Mouse (Mus musculus): ENCODE results near the gene Slc36a2.
A peak's percentile ranks its signal among the peaks of the same experiment; 100 is the strongest.

The Slc36a2 gene

GRCm38 (mm10) chr11:55184733-55185291 is at the start of gene Slc36a2:
Slc36a2 (minus strand) TSS chr11:55185077.
- DNase-seq (ENCODE audit: extremely low spot score, low read depth, low spot score): no peak

GRCm38 (mm10) chr11:55234288-55234687 is 49.4 kb upstream of the Slc36a2 start:
- no peak for DNase-seq (ENCODE audit: extremely low spot score, low read depth, low spot score)

GRCm38 (mm10) chr11:55231034-55231433 is 46.2 kb upstream of the Slc36a2 start:
- DNase-seq (ENCODE audit: extremely low spot score, low read depth, low spot score): no peak

GRCm38 (mm10) chr11:55221306-55221705 is 36.4 kb upstream of the Slc36a2 start:
- DNase-seq (ENCODE audit: extremely low spot score, low read depth, low spot score): no peak

GRCm38 (mm10) chr11:55218473-55218872 is 33.6 kb upstream of the Slc36a2 start:
- no peak for DNase-seq (ENCODE audit: extremely low spot score, low read depth, low spot score)

GRCm38 (mm10) chr11:55217880-55218279 is 33.0 kb upstream of the Slc36a2 start:
- no peak for DNase-seq (ENCODE audit: extremely low spot score, low read depth, low spot score)

GRCm38 (mm10) chr11:55217418-55217817 is 32.5 kb upstream of the Slc36a2 start:
- no peak for DNase-seq (ENCODE audit: extremely low spot score, low read depth, low spot score)

- no peak for DNase-seq (ENCODE audit: extremely low spot score, low read depth, low spot score)
Measured at GRCm38 (mm10) chr11:55216830-55217229, 32.0 kb upstream of the Slc36a2 start.

GRCm38 (mm10) chr11:55216061-55216460 is 31.2 kb upstream of the Slc36a2 start:
- DNase-seq (ENCODE audit: extremely low spot score, low read depth, low spot score): no peak

GRCm38 (mm10) chr11:55214978-55215377 is 30.1 kb upstream of the Slc36a2 start:
- no peak for DNase-seq (ENCODE audit: extremely low spot score, low read depth, low spot score)

GRCm38 (mm10) chr11:55214161-55214560 is 29.3 kb upstream of the Slc36a2 start:
- DNase-seq (ENCODE audit: extremely low spot score, low read depth, low spot score): no peak

GRCm38 (mm10) chr11:55213518-55213917 is 28.6 kb upstream of the Slc36a2 start:
- DNase-seq (ENCODE audit: extremely low spot score, low read depth, low spot score): no peak

- no peak for DNase-seq (ENCODE audit: extremely low spot score, low read depth, low spot score)
Measured at GRCm38 (mm10) chr11:55209626-55210353, 24.9 kb upstream of the Slc36a2 start.

- DNase-seq (ENCODE audit: extremely low spot score, low read depth, low spot score): no peak
Measured at GRCm38 (mm10) chr11:55209032-55209431, 24.2 kb upstream of the Slc36a2 start.

- DNase-seq (ENCODE audit: extremely low spot score, low read depth, low spot score): no peak
Measured at GRCm38 (mm10) chr11:55208001-55208690, 23.3 kb upstream of the Slc36a2 start.

GRCm38 (mm10) chr11:55204602-55205001 is 19.7 kb upstream of the Slc36a2 start:
- DNase-seq (ENCODE audit: extremely low spot score, low read depth, low spot score): no peak

- DNase-seq (ENCODE audit: extremely low spot score, low read depth, low spot score): peak; percentile 79
Measured at GRCm38 (mm10) chr11:55204159-55204596, 19.3 kb upstream of the Slc36a2 start, which contains the start of gene Slc36a1. Slc36a1 (plus strand) TSS chr11:55204350.

- no peak for DNase-seq (ENCODE audit: extremely low spot score, low read depth, low spot score)
Measured at GRCm38 (mm10) chr11:55197740-55198510, 13.0 kb upstream of the Slc36a2 start.

GRCm38 (mm10) chr11:55197086-55197485 is 12.2 kb upstream of the Slc36a2 start:
- DNase-seq (ENCODE audit: extremely low spot score, low read depth, low spot score): no peak

- no peak for DNase-seq (ENCODE audit: extremely low spot score, low read depth, low spot score)
Measured at GRCm38 (mm10) chr11:55190216-55190615, 5.3 kb upstream of the Slc36a2 start.

GRCm38 (mm10) chr11:55187777-55188176 is 2.9 kb upstream of the Slc36a2 start:
- no peak for DNase-seq (ENCODE audit: extremely low spot score, low read depth, low spot score)

Data from hindlimb bud, embryonic 11.5 days (tissue).